In genomic region chr10:67096621-67097436, GRCm38 (mm10) we compare ENCODE assay signal across 8 mouse cellular contexts. TPM values are rescaled to one million over a fixed set of nuclear protein-coding genes. Genes with fewer than 3 reads are reported as not detected.
DNase-seq lines count a peak whose midpoint lies in the region; ATAC-seq and TF ChIP-seq lines count a peak whose summit lies in the region.

Gene Reep3, minus strand, starts transcription at chr10:67096945.

- peak; percentile 71 to 79 for DNase-seq in cerebellum, postnatal 36 days
- DNase-seq in gastrocnemius, postnatal 10 days, result peak; percentile 73
- DNase-seq in hindbrain, postnatal 0 days (ENCODE audit: low spot score), result peak; percentile 84
- DNase-seq in left cerebral cortex, postnatal 14 days (ENCODE audit: low spot score in 2 of 2), result peak; percentile 31 to 59
- DNase-seq in right cerebral cortex, postnatal 10 days (ENCODE audit: low spot score in 2 of 2), result peak; percentile 67 to 73
- peak; percentile 63 to 67 for DNase-seq in urinary bladder, postnatal 36 days (ENCODE audit: low spot score in 2 of 2)

- ATAC-seq in activated CD4-positive, CD25-positive, alpha-beta regulatory T cell, adult 4 months, result peak; percentile 21
- peak; percentile 80 for ATAC-seq in hindbrain, postnatal 0 days
- peak; percentile 35 for ATAC-seq in megakaryocyte progenitor cell, adult 5-6 weeks (replicated peaks; ENCODE audit: poor library complexity)

- H3K4me3 ChIP-seq in hindbrain, postnatal 0 days (ENCODE audit: low read length), result peak within 1 kb of the TSS; percentile 98

- 1% methylated on average over 82 of the region's 97 CpGs for WGBS in hindbrain, postnatal 0 days

- intact Hi-C loops in left cerebral cortex, postnatal 14 days (cut with DNase I), result loop anchor here (5.0 kb wide), 2 partner anchors 40 to 185 kb away; no protein-coding TSS in a partner anchor

- no peaks in the 10 kb centered on the region for H3K27me3 ChIP-seq in hindbrain, postnatal 0 days (ENCODE audit: insufficient read depth, low read length)

- H3K36me3 ChIP-seq in hindbrain, postnatal 0 days (ENCODE audit: insufficient read depth, low read length), result no peaks in the 10 kb centered on the region

- peak within 1 kb of the TSS; percentile 99 for H3K27ac ChIP-seq in hindbrain, postnatal 0 days

- TF ChIP-seq CTCF in hindbrain, postnatal 0 days (IDR thresholded peaks at IDR 0.05; ENCODE audit: low read depth), result no peak

- peak within 1 kb of the TSS; percentile 100 for H3K9ac ChIP-seq in hindbrain, postnatal 0 days (replicated peaks; ENCODE audit: low read length)

- peak within 1 kb of the TSS; percentile 76 for H3K4me2 ChIP-seq in hindbrain, postnatal 0 days (ENCODE audit: low read depth, low read length)

- no peaks in the 10 kb centered on the region for H3K9me3 ChIP-seq in hindbrain, postnatal 0 days (ENCODE audit: low read length)

- H3K4me1 ChIP-seq in hindbrain, postnatal 0 days (ENCODE audit: insufficient read depth, low read length), result peaks cover 32% of the 10 kb centered on the region

RNA-seq across cellular contexts. Expression of gene Reep3, which starts in this region (rescaled TPM):
- 10 to 100 TPM; 20.3 to 21.1 TPM for polyA plus RNA-seq in activated CD4-positive, CD25-positive, alpha-beta regulatory T cell, adult 4 months (2017; shearing (Covaris generic))
- total RNA-seq in gastrocnemius, postnatal 10 days (2021), result 10 to 100 TPM; 21.9 to 27.2 TPM
- 33.9 and 35.5 TPM in 2 replicates for total RNA-seq in hindbrain, postnatal 0 days (2014; rRNA removed)
- 36.2 and 37.5 TPM in 2 replicates for polyA plus RNA-seq in hindbrain, postnatal 0 days (2015; fragmentation: Nextera tagmentation; extraction: Ambion mirVana)
- 10 to 100 TPM; 24.2 to 26.3 TPM for total RNA-seq in left cerebral cortex, postnatal 14 days (2021)
- total RNA-seq in megakaryocyte progenitor cell, adult 5-6 weeks (2015), result 25.3 and 28.7 TPM in 2 replicates
- total RNA-seq in megakaryocyte progenitor cell, adult 5-6 weeks (2017), result 12.1 and 12.2 TPM in 2 replicates

Comparison
In these comparisons a context has a peak if more than half of its experiments do, and no peak if none do; other contexts are left out.
1. Peak in every context shown above with its lines: DNase-seq, ATAC-seq, H3K4me3 ChIP-seq and H3K27ac ChIP-seq.
2. ATAC-seq: peak in every context shown above with its lines; median percentile 80 in hindbrain, postnatal 0 days; 35 in megakaryocyte progenitor cell, adult 5-6 weeks; 21 in activated CD4-positive, CD25-positive, alpha-beta regulatory T cell, adult 4 months.